Mouse (Mus musculus): ENCODE results near the gene Galnt9. TPM values are rescaled to one million over a fixed set of nuclear protein-coding genes. Genes with fewer than 3 reads are reported as not detected.

Gene Galnt9
- total RNA-seq, 1 experiment from 2014 or later = not detected

- no peak for ATAC-seq (replicated peaks; ENCODE audit: low read depth, poor library complexity, severe bottlenecking)
Observed at GRCm38 (mm10) chr5:110531091-110531490, 13.1 kb upstream of the Galnt9 start.

GRCm38 (mm10) chr5:110534402-110534801 is 9.8 kb upstream of the Galnt9 start:
- no peak for ATAC-seq (replicated peaks; ENCODE audit: low read depth, poor library complexity, severe bottlenecking)

GRCm38 (mm10) chr5:110535964-110536363 is 8.2 kb upstream of the Galnt9 start:
- ATAC-seq (replicated peaks; ENCODE audit: low read depth, poor library complexity, severe bottlenecking) = no peak

GRCm38 (mm10) chr5:110540947-110541346 is 3.2 kb upstream of the Galnt9 start:
- no peak for ATAC-seq (replicated peaks; ENCODE audit: low read depth, poor library complexity, severe bottlenecking)

GRCm38 (mm10) chr5:110541456-110541855 is 2.7 kb upstream of the Galnt9 start:
- ATAC-seq (replicated peaks; ENCODE audit: low read depth, poor library complexity, severe bottlenecking) = no peak

- ATAC-seq (replicated peaks; ENCODE audit: low read depth, poor library complexity, severe bottlenecking) = no peak
Observed at GRCm38 (mm10) chr5:110544691-110545069, 525 bp downstream of the Galnt9 start.

GRCm38 (mm10) chr5:110545311-110545710 is 1.2 kb downstream of the Galnt9 start:
- no peak for ATAC-seq (replicated peaks; ENCODE audit: low read depth, poor library complexity, severe bottlenecking)

GRCm38 (mm10) chr5:110546136-110546535 is 2.0 kb downstream of the Galnt9 start:
- ATAC-seq (replicated peaks; ENCODE audit: low read depth, poor library complexity, severe bottlenecking) = no peak

- no peak for ATAC-seq (replicated peaks; ENCODE audit: low read depth, poor library complexity, severe bottlenecking)
Observed at GRCm38 (mm10) chr5:110546726-110547406, 2.7 kb downstream of the Galnt9 start.

- no peak for ATAC-seq (replicated peaks; ENCODE audit: low read depth, poor library complexity, severe bottlenecking)
Observed at GRCm38 (mm10) chr5:110548446-110548845, 4.3 kb downstream of the Galnt9 start.

- no peak for ATAC-seq (replicated peaks; ENCODE audit: low read depth, poor library complexity, severe bottlenecking)
Observed at GRCm38 (mm10) chr5:110550189-110550588, 6.0 kb downstream of the Galnt9 start.

- ATAC-seq (replicated peaks; ENCODE audit: low read depth, poor library complexity, severe bottlenecking) = no peak
Observed at GRCm38 (mm10) chr5:110550841-110551240, 6.7 kb downstream of the Galnt9 start.

GRCm38 (mm10) chr5:110552005-110552404 is 7.8 kb downstream of the Galnt9 start:
- ATAC-seq (replicated peaks; ENCODE audit: low read depth, poor library complexity, severe bottlenecking) = no peak

GRCm38 (mm10) chr5:110553315-110553714 is 9.2 kb downstream of the Galnt9 start:
- no peak for ATAC-seq (replicated peaks; ENCODE audit: low read depth, poor library complexity, severe bottlenecking)

- ATAC-seq (replicated peaks; ENCODE audit: low read depth, poor library complexity, severe bottlenecking) = no peak
Observed at GRCm38 (mm10) chr5:110555198-110555597, 11.0 kb downstream of the Galnt9 start.

GRCm38 (mm10) chr5:110558368-110558767 is 14.2 kb downstream of the Galnt9 start:
- no peak for ATAC-seq (replicated peaks; ENCODE audit: low read depth, poor library complexity, severe bottlenecking)

- ATAC-seq (replicated peaks; ENCODE audit: low read depth, poor library complexity, severe bottlenecking) = no peak
Observed at GRCm38 (mm10) chr5:110559679-110560078, 15.5 kb downstream of the Galnt9 start.

- no peak for ATAC-seq (replicated peaks; ENCODE audit: low read depth, poor library complexity, severe bottlenecking)
Observed at GRCm38 (mm10) chr5:110562741-110563326, 18.7 kb downstream of the Galnt9 start.

- no peak for ATAC-seq (replicated peaks; ENCODE audit: low read depth, poor library complexity, severe bottlenecking)
Observed at GRCm38 (mm10) chr5:110564986-110565644, 21.0 kb downstream of the Galnt9 start.

- ATAC-seq (replicated peaks; ENCODE audit: low read depth, poor library complexity, severe bottlenecking) = no peak
Observed at GRCm38 (mm10) chr5:110567547-110567946, 23.4 kb downstream of the Galnt9 start.

GRCm38 (mm10) chr5:110574888-110575287 is 30.7 kb downstream of the Galnt9 start:
- ATAC-seq (replicated peaks; ENCODE audit: low read depth, poor library complexity, severe bottlenecking) = no peak
